Mouse (Mus musculus): Measurements from ENCODE around the gene Qprt.

Gene Qprt

GRCm38 (mm10) chr7:127118671-127119445, 3.2 kb downstream of the Qprt start:
- no peak for TF ChIP-seq POU5F1 (IDR thresholded peaks at IDR 0.05; ENCODE audit: borderline replicate concordance, low read length)
- TF ChIP-seq NANOG (IDR thresholded peaks at IDR 0.05; ENCODE audit: borderline replicate concordance, low read length), result no peak
- TF ChIP-seq CTCF (conservative IDR thresholded peaks at IDR 0.05; ENCODE audit: low read length), result no peak
- Histone ChIP-seq H3K4me3 (replicated peaks; ENCODE audit: low read length) (0 out of 2 replicates have a peak overlapping the region, but pooled peaks have one; percentile 4), H3K36me3 (ENCODE audit: insufficient read depth, low read length) (no peaks in the 10 kb centered on the region), H3K9me3 (ENCODE audit: low read length) (no peaks in the 10 kb centered on the region), H3K27me3 (ENCODE audit: insufficient read depth, low read length) (no peaks in the 10 kb centered on the region), H3K4me1 (replicated peaks; ENCODE audit: low read depth, low read length) (peaks cover 81% of the 10 kb centered on the region)

GRCm38 (mm10) chr7:127117948-127118347, 4.1 kb downstream of the Qprt start:
- TF ChIP-seq CTCF (conservative IDR thresholded peaks at IDR 0.05; ENCODE audit: low read length), result peak; percentile 11; the same call in 1 of the 2 replicates
- no peak for TF ChIP-seq POU5F1 (IDR thresholded peaks at IDR 0.05; ENCODE audit: borderline replicate concordance, low read length)
- no peak for TF ChIP-seq NANOG (IDR thresholded peaks at IDR 0.05; ENCODE audit: borderline replicate concordance, low read length)
- Histone ChIP-seq H3K9me3 (ENCODE audit: low read length) (no peaks in the 10 kb centered on the region), H3K4me1 (replicated peaks; ENCODE audit: low read depth, low read length) (peaks cover 90% of the 10 kb centered on the region), H3K36me3 (ENCODE audit: insufficient read depth, low read length) (no peaks in the 10 kb centered on the region), H3K27me3 (ENCODE audit: insufficient read depth, low read length) (no peaks in the 10 kb centered on the region), H3K4me3 (replicated peaks; ENCODE audit: low read length) (peak overlapping the region; percentile 37)

- no peaks in the 10 kb centered on the region for H3K27me3 ChIP-seq (ENCODE audit: insufficient read depth, low read length)
These were observed 5.6 kb downstream of the Qprt start for GRCm38 (mm10) chr7:127116331-127116935.

GRCm38 (mm10) chr7:127114920-127115319, 7.1 kb downstream of the Qprt start:
- Histone ChIP-seq H3K9me3 (ENCODE audit: low read length) (no peaks in the 10 kb centered on the region), H3K27me3 (ENCODE audit: insufficient read depth, low read length) (no peaks in the 10 kb centered on the region), H3K4me3 (replicated peaks; ENCODE audit: low read length) (no peak overlapping the region; the same call in 1 of the 2 replicates), H3K36me3 (ENCODE audit: insufficient read depth, low read length) (no peaks in the 10 kb centered on the region), H3K4me1 (replicated peaks; ENCODE audit: low read depth, low read length) (peaks cover 90% of the 10 kb centered on the region)
- TF ChIP-seq NANOG (IDR thresholded peaks at IDR 0.05; ENCODE audit: borderline replicate concordance, low read length), result no peak
- no peak for TF ChIP-seq CTCF (conservative IDR thresholded peaks at IDR 0.05; ENCODE audit: low read length)
- TF ChIP-seq POU5F1 (IDR thresholded peaks at IDR 0.05; ENCODE audit: borderline replicate concordance, low read length), result no peak

More at GRCm38 (mm10) chr7:127116331-127116935, 5.6 kb downstream of the Qprt start:
- TF ChIP-seq NANOG (IDR thresholded peaks at IDR 0.05; ENCODE audit: borderline replicate concordance, low read length), result no peak
- TF ChIP-seq POU5F1 (IDR thresholded peaks at IDR 0.05; ENCODE audit: borderline replicate concordance, low read length), result no peak
- no peak for TF ChIP-seq CTCF (conservative IDR thresholded peaks at IDR 0.05; ENCODE audit: low read length)
- Histone ChIP-seq H3K4me3 (replicated peaks; ENCODE audit: low read length) (no peak overlapping the region), H3K36me3 (ENCODE audit: insufficient read depth, low read length) (no peaks in the 10 kb centered on the region), H3K4me1 (replicated peaks; ENCODE audit: low read depth, low read length) (peaks cover 90% of the 10 kb centered on the region), H3K9me3 (ENCODE audit: low read length) (no peaks in the 10 kb centered on the region)

- Histone ChIP-seq H3K9me3 (ENCODE audit: low read length) (no peaks in the 10 kb centered on the region), H3K4me3 (replicated peaks; ENCODE audit: low read length) (no peak overlapping the region), H3K4me1 (replicated peaks; ENCODE audit: low read depth, low read length) (peaks cover 84% of the 10 kb centered on the region), H3K36me3 (ENCODE audit: insufficient read depth, low read length) (no peaks in the 10 kb centered on the region), H3K27me3 (ENCODE audit: insufficient read depth, low read length) (no peaks in the 10 kb centered on the region)
- TF ChIP-seq CTCF (conservative IDR thresholded peaks at IDR 0.05; ENCODE audit: low read length), result no peak
- TF ChIP-seq POU5F1 (IDR thresholded peaks at IDR 0.05; ENCODE audit: borderline replicate concordance, low read length), result peak; percentile 98
- no peak for TF ChIP-seq NANOG (IDR thresholded peaks at IDR 0.05; ENCODE audit: borderline replicate concordance, low read length)
These were observed 8.3 kb downstream of the Qprt start for GRCm38 (mm10) chr7:127113614-127114259.

GRCm38 (mm10) chr7:127112921-127113597, 9.0 kb downstream of the Qprt start:
- no peaks in the 10 kb centered on the region for H3K36me3 ChIP-seq (ENCODE audit: insufficient read depth, low read length)

GRCm38 (mm10) chr7:127112251-127112841, 9.7 kb downstream of the Qprt start:
- H3K27me3 ChIP-seq (ENCODE audit: insufficient read depth, low read length), result no peaks in the 10 kb centered on the region
- H3K36me3 ChIP-seq (ENCODE audit: insufficient read depth, low read length), result no peaks in the 10 kb centered on the region
- H3K4me3 ChIP-seq (replicated peaks; ENCODE audit: low read length), result peak overlapping the region; percentile 24
- no peaks in the 10 kb centered on the region for H3K9me3 ChIP-seq (ENCODE audit: low read length)
- no peak for TF ChIP-seq CTCF (conservative IDR thresholded peaks at IDR 0.05; ENCODE audit: low read length)
- TF ChIP-seq POU5F1 (IDR thresholded peaks at IDR 0.05; ENCODE audit: borderline replicate concordance, low read length), result no peak
- no peak for TF ChIP-seq NANOG (IDR thresholded peaks at IDR 0.05; ENCODE audit: borderline replicate concordance, low read length)
- peaks cover 77% of the 10 kb centered on the region for H3K4me1 ChIP-seq (replicated peaks; ENCODE audit: low read depth, low read length)

More at GRCm38 (mm10) chr7:127112921-127113597, 9.0 kb downstream of the Qprt start:
- Histone ChIP-seq H3K9me3 (ENCODE audit: low read length) (no peaks in the 10 kb centered on the region), H3K4me1 (replicated peaks; ENCODE audit: low read depth, low read length) (peaks cover 84% of the 10 kb centered on the region), H3K27me3 (ENCODE audit: insufficient read depth, low read length) (no peaks in the 10 kb centered on the region), H3K4me3 (replicated peaks; ENCODE audit: low read length) (0 out of 2 replicates have a peak overlapping the region, but pooled peaks have one; percentile 24)
- no peak for TF ChIP-seq CTCF (conservative IDR thresholded peaks at IDR 0.05; ENCODE audit: low read length)
- no peak for TF ChIP-seq POU5F1 (IDR thresholded peaks at IDR 0.05; ENCODE audit: borderline replicate concordance, low read length)
- TF ChIP-seq NANOG (IDR thresholded peaks at IDR 0.05; ENCODE audit: borderline replicate concordance, low read length), result no peak
